Mouse (Mus musculus) MEL (cell line): ENCODE measurements around the gene Acox3.

Source experiments
- CTCF ChIP-seq, 3 experiments: IDR thresholded peaks in 2 of 3; conservative IDR thresholded peaks in 1 of 3; 2 replicates each; pipeline ENCODE4 v1.5.1; 2011 to 2012; ENCODE audit warnings: low read length in 3 of 3, low read depth in 2 of 3, mild to moderate bottlenecking in 2 of 3, improper control_type of control experiment in 1 of 3, inconsistent platforms in 1 of 3, mixed read lengths in 1 of 3, moderate library complexity in 1 of 3; ENCODE audit not compliant: control insufficient read depth in 1 of 3, insufficient read depth in 1 of 3, poor library complexity in 1 of 3, severe bottlenecking in 1 of 3
- E2F4 ChIP-seq: IDR thresholded peaks from 2 replicates; pipeline ENCODE4 v1.6.1; 2011; ENCODE audit warnings: low read depth, low read length, improper control_type of control experiment, borderline replicate concordance
- ETS1 ChIP-seq: IDR thresholded peaks from 2 replicates; pipeline ENCODE4 v1.6.1; 2012; ENCODE audit warnings: low read depth, mild to moderate bottlenecking, inconsistent platforms, low read length, improper control_type of control experiment, moderate library complexity
- GATA1 ChIP-seq: IDR thresholded peaks from 2 replicates; pipeline ENCODE4 v1.6.1; 2011; ENCODE audit warnings: low read depth, low read length, improper control_type of control experiment
- JUND ChIP-seq: IDR thresholded peaks from 2 replicates; pipeline ENCODE4 v1.6.1; 2011; ENCODE audit warnings: low read depth, mild to moderate bottlenecking, improper control_type of control experiment, low read length
- MAZ ChIP-seq: IDR thresholded peaks from 2 replicates; pipeline ENCODE4 v1.6.1; 2012; ENCODE audit warnings: low read depth, mild to moderate bottlenecking, inconsistent platforms, low read length, improper control_type of control experiment
- MYC ChIP-seq: IDR thresholded peaks from 2 replicates; pipeline ENCODE4 v1.6.1; 2011; ENCODE audit warnings: low read depth, mild to moderate bottlenecking, low read length, improper control_type of control experiment, moderate library complexity
- POLR2A ChIP-seq, 2 experiments: IDR thresholded peaks; 2 replicates each; pipeline ENCODE4 v1.6.1; 2011 to 2012; ENCODE audit warnings: low read length in 2 of 2, mild to moderate bottlenecking in 2 of 2, control low read depth in 1 of 2, improper control_type of control experiment in 1 of 2, low read depth in 1 of 2, moderate library complexity in 1 of 2; ENCODE audit not compliant: control insufficient read depth in 1 of 2, insufficient read depth in 1 of 2, poor library complexity in 1 of 2
- TAL1 ChIP-seq: IDR thresholded peaks from 2 replicates; pipeline ENCODE4 v1.6.1; 2012; ENCODE audit warnings: mild to moderate bottlenecking, inconsistent platforms, low read length, moderate library complexity, mixed read lengths
- TCF12 ChIP-seq: IDR thresholded peaks from 2 replicates; pipeline ENCODE4 v1.6.1; 2014; ENCODE audit warnings: low read depth, mild to moderate bottlenecking, inconsistent platforms, low read length, improper control_type of control experiment, moderate library complexity
- ZKSCAN1 ChIP-seq: IDR thresholded peaks from 2 replicates; pipeline ENCODE4 v1.6.1; 2012; ENCODE audit warnings: low read depth, mild to moderate bottlenecking, inconsistent platforms, low read length, improper control_type of control experiment, moderate library complexity

- TF ChIP-seq E2F4 (no peak), GATA1 (no peak), ETS1 (no peak), POLR2A (IDR thresholded peaks at IDR 0.05; ENCODE audit: control insufficient read depth in 1 of 2, insufficient read depth in 1 of 2, low read depth in 1 of 2, low read length in 2 of 2, poor library complexity in 1 of 2) (no peak), TCF12 (no peak), CTCF (IDR thresholded peaks at IDR 0.05 in 2 of 3, conservative IDR thresholded peaks at IDR 0.05 in 1 of 3; ENCODE audit: control insufficient read depth in 1 of 3, insufficient read depth in 1 of 3, low read depth in 2 of 3, low read length in 3 of 3, poor library complexity in 1 of 3, severe bottlenecking in 1 of 3) (peak; percentile 10 to 50 (median 31); a peak in 4 of 6 replicates), ZKSCAN1 (no peak), MYC (no peak), TAL1 (no peak), MAZ (no peak), JUND (no peak)
These were observed 46.6 kb upstream of the Acox3 start for GRCm38 (mm10) chr5:35536271-35536670.
